Mouse (Mus musculus) midbrain, embryonic 14.5 days (tissue): Measurements from ENCODE around the gene Rbm20. TPM values are rescaled to one million over a fixed set of nuclear protein-coding genes. Genes with fewer than 3 reads are reported as not detected.

Source experiments
- ATAC-seq: fragments of 200-750 bp; cut with Nextera tagmentation; 2 replicates; pipeline ENCODE4 v1.8.0; 2017; ENCODE audit warnings: moderate number of reproducible peaks, moderate library complexity; ENCODE audit not compliant: low FRiP score, low TSS enrichment
- DNase-seq: peaks from one replicate; pipeline ENCODE4 v3.0.0-alpha.2; 2015
- H3K27ac ChIP-seq: fragments of 300-500 bp; sonication (generic); replicated peaks from 2 replicates; pipeline ENCODE4 v1.5.1; 2014; ENCODE audit warnings: mild to moderate bottlenecking, low read depth, low read length, moderate library complexity
- H3K27me3 ChIP-seq: fragments of 300-500 bp; sonication (generic); 2 replicates; pipeline ENCODE4 v1.6.1; 2014; ENCODE audit warnings: low read length, control low read depth, mixed read lengths; ENCODE audit not compliant: control insufficient read depth, insufficient read depth
- H3K36me3 ChIP-seq: fragments of 300-500 bp; sonication (generic); 2 replicates; pipeline ENCODE4 v1.6.1; 2014; ENCODE audit warnings: low read length, control low read depth; ENCODE audit not compliant: control insufficient read depth, insufficient read depth
- H3K4me1 ChIP-seq: fragments of 300-500 bp; sonication (generic); 2 replicates; pipeline ENCODE4 v1.6.1; 2014; ENCODE audit warnings: mild to moderate bottlenecking, antibody characterized with exemption, low read length, control low read depth; ENCODE audit not compliant: control insufficient read depth, insufficient read depth
- H3K4me2 ChIP-seq: fragments of 300-500 bp; sonication (generic); 2 replicates; pipeline ENCODE4 v1.6.1; 2014; ENCODE audit warnings: mild to moderate bottlenecking, low read length, moderate library complexity
- H3K4me3 ChIP-seq: fragments of 300-500 bp; sonication (generic); replicated peaks from 2 replicates; pipeline ENCODE4 v1.5.1; 2014; ENCODE audit warnings: low read depth, low read length
- H3K9ac ChIP-seq: fragments of 300-500 bp; sonication (generic); replicated peaks from 2 replicates; pipeline ENCODE4 v1.6.1; 2014; ENCODE audit warnings: mild to moderate bottlenecking, low read length, moderate library complexity
- H3K9me3 ChIP-seq: fragments of 300-500 bp; sonication (generic); 2 replicates; pipeline ENCODE4 v1.6.1; 2016; ENCODE audit warnings: low read length, control low read depth, mixed read lengths; ENCODE audit not compliant: control insufficient read depth
- WGBS: fragments of 180-500 bp; shearing (Covaris S2); extraction: QIAGEN DNeasy Blood & Tissue Kit; methylation state at CpG from one replicate; pipeline ENCODE4 v1.1.7; 2014; 5-methylcytosine and 5-hydroxymethylcytosine counted together
- polyA plus RNA-seq: library from polyadenylated mRNA; unstranded; fragments of >200 nt; fragmentation: Nextera tagmentation; extraction: Ambion mirVana; gene quantifications from 2 replicates; pipeline ENCODE4 v1.2.1, GENCODE M21; 2014

The Rbm20 gene
- polyA plus RNA-seq, 1 experiment from 2014 or later = 0.61 TPM

DNA sequence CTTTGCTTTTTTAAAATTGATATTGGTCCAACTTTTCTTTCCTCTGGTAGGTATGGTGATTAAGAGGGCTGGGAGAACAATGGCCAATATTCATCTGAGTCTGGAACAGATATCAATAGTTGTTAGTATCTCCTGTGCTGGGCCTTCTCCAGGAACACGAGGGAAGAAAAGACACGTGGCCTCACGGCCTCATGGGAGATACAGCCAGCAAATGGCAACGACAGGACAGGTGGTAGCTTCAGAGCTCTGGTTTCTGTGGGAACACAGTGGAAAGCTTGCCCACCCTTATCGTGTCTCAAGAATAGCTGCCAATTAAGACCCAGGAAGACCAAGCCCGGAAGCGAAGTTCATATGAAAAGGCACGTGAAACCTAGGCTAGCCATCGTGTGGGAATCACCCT is 12.3 kb upstream of the Rbm20 start:
- Histone ChIP-seq H3K9me3 (no peaks in the 10 kb centered on the region), H3K9ac (no peak overlapping the region), H3K4me1 (no peaks in the 10 kb centered on the region; the same call in 1 of the 2 replicates), H3K27ac (no peak overlapping the region), H3K36me3 (no peaks in the 10 kb centered on the region), H3K27me3 (no peaks in the 10 kb centered on the region), H3K4me3 (no peak overlapping the region), H3K4me2 (no peak overlapping the region)
- no peak for DNase-seq
- ATAC-seq = no peak
- WGBS = 90% methylated on average over 9 of the region's 9 CpGs

DNA sequence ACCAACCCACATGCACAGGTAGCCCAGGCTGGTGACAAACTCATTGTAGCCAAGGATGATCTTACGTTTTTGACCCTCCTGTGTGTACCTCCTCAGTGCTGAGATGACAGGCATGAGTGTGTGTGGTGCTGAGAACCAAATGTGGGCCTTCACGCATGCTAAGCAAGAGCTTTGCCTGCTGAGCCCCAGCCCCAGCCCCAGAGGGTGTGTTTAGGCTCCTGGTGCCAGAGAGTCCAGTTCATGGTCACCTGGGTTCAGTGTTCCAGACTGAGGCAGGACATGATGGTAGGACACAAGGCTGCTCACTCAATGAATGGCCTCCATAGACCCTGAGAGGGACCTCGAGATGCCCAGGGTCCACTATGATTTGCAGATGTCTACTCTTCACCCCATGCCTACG is 11.7 kb upstream of the Rbm20 start:
- Histone ChIP-seq H3K27ac (no peak overlapping the region), H3K9ac (no peak overlapping the region), H3K9me3 (no peaks in the 10 kb centered on the region), H3K27me3 (no peaks in the 10 kb centered on the region), H3K4me1 (peaks cover 4% of the 10 kb centered on the region), H3K4me2 (no peak overlapping the region), H3K36me3 (no peaks in the 10 kb centered on the region), H3K4me3 (no peak overlapping the region)
- ATAC-seq (no peak), DNase-seq (no peak)
- 93% methylated on average over 4 of the region's 4 CpGs for WGBS

- DNase-seq (no peak), ATAC-seq (no peak)
- H3K4me1 ChIP-seq = peaks cover 9% of the 10 kb centered on the region
- no peak overlapping the region for H3K4me3 ChIP-seq
- no peaks in the 10 kb centered on the region for H3K9me3 ChIP-seq
- WGBS = 33% methylated on average over 8 of the region's 8 CpGs
- H3K27me3 ChIP-seq = no peaks in the 10 kb centered on the region
- H3K27ac ChIP-seq = no peak overlapping the region
- H3K4me2 ChIP-seq = no peak overlapping the region
- 0 out of 2 replicates have a peak overlapping the region, but pooled peaks have one; percentile 26 for H3K9ac ChIP-seq
- no peaks in the 10 kb centered on the region for H3K36me3 ChIP-seq
These were observed 10.4 kb upstream of the Rbm20 start for GRCm38 (mm10) chr19:53666708-53667107.

GRCm38 (mm10) chr19:53668821-53669220 is 8.3 kb upstream of the Rbm20 start:
- peaks cover 9% of the 10 kb centered on the region for H3K4me1 ChIP-seq
- DNase-seq (no peak), ATAC-seq (no peak)
- H3K4me2 ChIP-seq = no peak overlapping the region
- no peak overlapping the region for H3K4me3 ChIP-seq
- peaks cover 2% of the 10 kb centered on the region for H3K27me3 ChIP-seq
- H3K9ac ChIP-seq = no peak overlapping the region
- no peaks in the 10 kb centered on the region for H3K36me3 ChIP-seq
- WGBS = 91% methylated on average over 7 of the region's 7 CpGs
- H3K9me3 ChIP-seq = no peaks in the 10 kb centered on the region
- H3K27ac ChIP-seq = no peak overlapping the region

- Histone ChIP-seq H3K9ac (no peak overlapping the region), H3K27ac (no peak overlapping the region), H3K4me3 (no peak overlapping the region), H3K4me2 (no peak overlapping the region), H3K4me1 (peaks cover 9% of the 10 kb centered on the region), H3K27me3 (peaks cover 19% of the 10 kb centered on the region), H3K9me3 (no peaks in the 10 kb centered on the region), H3K36me3 (no peaks in the 10 kb centered on the region)
- ATAC-seq = no peak; the same call in 1 of the 2 replicates
- DNase-seq = peak; percentile 37
- WGBS = 17% methylated on average over 12 of the region's 12 CpGs
These were observed 6.4 kb upstream of the Rbm20 start for GRCm38 (mm10) chr19:53670625-53671141.

DNA sequence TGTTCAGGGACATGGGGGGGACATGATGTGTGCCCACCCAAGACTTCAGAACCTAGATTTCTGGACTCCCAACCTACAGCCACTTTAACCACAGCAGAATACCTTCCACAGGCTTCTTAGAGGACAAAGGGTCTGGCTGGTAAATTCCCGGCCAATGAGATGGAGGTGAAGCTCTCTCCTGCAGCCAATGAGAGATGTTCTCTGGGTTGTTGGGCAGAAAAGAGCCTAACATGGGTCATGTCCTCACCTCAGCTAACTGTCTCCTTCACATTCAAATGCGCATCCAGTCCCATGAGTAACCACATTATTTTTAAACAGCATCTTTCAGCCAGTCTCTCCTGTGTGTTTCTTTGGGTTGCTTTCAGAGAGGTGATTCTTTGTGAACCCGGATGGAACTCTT is 5.7 kb upstream of the Rbm20 start:
- no peak for DNase-seq
- no peak for ATAC-seq
- 44% methylated on average over 3 of the region's 3 CpGs for WGBS
- no peaks in the 10 kb centered on the region for H3K9me3 ChIP-seq
- no peak overlapping the region for H3K27ac ChIP-seq
- H3K4me2 ChIP-seq = no peak overlapping the region
- peaks cover 27% of the 10 kb centered on the region for H3K27me3 ChIP-seq
- no peak overlapping the region for H3K4me3 ChIP-seq
- no peaks in the 10 kb centered on the region for H3K36me3 ChIP-seq
- H3K4me1 ChIP-seq = peaks cover 9% of the 10 kb centered on the region
- no peak overlapping the region for H3K9ac ChIP-seq

DNA sequence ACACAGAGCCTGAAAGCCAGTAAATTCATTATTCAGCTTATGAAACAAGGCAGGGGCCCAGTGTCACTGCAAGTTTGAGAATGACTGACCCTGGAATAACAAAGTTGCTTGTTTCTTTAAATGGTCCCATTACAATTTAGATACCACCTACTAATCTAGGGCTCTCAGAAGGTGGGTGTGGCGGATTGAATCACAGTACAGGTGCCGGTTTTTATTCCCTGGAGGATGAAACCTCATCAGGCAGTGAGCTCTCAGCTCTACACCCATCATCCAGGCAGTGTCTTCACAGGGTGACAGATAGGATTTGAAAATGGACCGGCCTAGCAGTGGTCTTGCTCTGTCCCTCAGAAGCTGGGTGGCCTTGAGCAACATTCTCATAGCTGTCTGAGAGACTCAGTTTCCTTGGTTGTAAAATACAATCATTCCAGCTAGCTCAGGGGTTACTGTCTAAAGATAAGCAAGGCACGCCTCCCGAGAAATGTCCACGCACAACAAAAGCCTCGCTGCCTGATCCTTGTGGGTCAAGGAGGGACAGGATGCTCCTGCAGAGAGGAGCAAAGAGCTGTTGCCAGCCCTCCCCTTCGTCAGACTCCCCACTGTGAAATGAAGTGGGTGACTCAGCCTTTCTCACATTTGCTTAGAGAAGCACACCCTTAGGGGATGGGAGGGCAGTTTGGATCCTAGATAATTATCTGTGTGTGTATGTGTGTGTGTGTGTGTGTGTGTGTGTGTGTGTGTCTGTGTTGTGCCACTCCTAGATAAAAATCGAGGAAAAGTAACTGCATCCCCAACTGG is 2.8 kb upstream of the Rbm20 start:
- no peaks in the 10 kb centered on the region for H3K36me3 ChIP-seq
- 39% methylated on average over 9 of the region's 9 CpGs for WGBS
- no peak overlapping the region for H3K27ac ChIP-seq
- no peak for ATAC-seq
- peaks cover 14% of the 10 kb centered on the region for H3K4me1 ChIP-seq
- H3K9ac ChIP-seq = no peak overlapping the region
- H3K4me3 ChIP-seq = no peak overlapping the region
- no peak for DNase-seq
- H3K4me2 ChIP-seq = no peak overlapping the region
- H3K27me3 ChIP-seq = peaks cover 47% of the 10 kb centered on the region
- no peaks in the 10 kb centered on the region for H3K9me3 ChIP-seq

- Histone ChIP-seq H3K4me3 (peak overlapping the region; percentile 60), H3K4me2 (peak overlapping the region; percentile 100), H3K9ac (peak overlapping the region; percentile 62; the same call in 1 of the 2 replicates), H3K36me3 (no peaks in the 10 kb centered on the region), H3K27me3 (peaks cover 47% of the 10 kb centered on the region), H3K9me3 (no peaks in the 10 kb centered on the region), H3K4me1 (peaks cover 5% of the 10 kb centered on the region; the same call in 1 of the 2 replicates), H3K27ac (no peak overlapping the region)
- WGBS = 1% methylated on average over 26 of the region's 26 CpGs
- peak; percentile 52 for DNase-seq
- ATAC-seq = no peak
These were observed 878 bp upstream of the Rbm20 start for GRCm38 (mm10) chr19:53676228-53676627.

DNA sequence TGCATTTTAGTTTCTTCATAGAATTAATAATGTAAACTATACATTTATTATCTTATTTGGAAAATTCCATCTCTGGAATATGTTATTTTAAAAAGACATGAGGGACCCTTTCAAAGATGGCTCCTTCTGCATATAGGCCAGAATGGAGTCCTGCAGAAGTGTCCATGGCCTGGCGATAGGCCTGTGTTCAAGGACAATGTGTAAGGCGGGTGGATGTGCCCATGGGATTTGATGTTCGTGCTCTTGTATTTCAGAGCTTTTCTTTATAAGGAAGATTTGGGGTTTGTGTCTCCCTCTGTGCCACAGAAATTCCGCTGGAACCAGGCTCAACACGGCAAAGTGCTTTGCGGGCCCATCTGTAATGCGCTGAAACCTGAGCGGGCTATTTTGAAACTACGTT is 2.1 kb downstream of the Rbm20 start:
- no peak overlapping the region for H3K4me2 ChIP-seq
- peaks cover 5% of the 10 kb centered on the region; the same call in 1 of the 2 replicates for H3K4me1 ChIP-seq
- no peak overlapping the region for H3K4me3 ChIP-seq
- DNase-seq = no peak
- no peak for ATAC-seq
- no peak overlapping the region for H3K9ac ChIP-seq
- H3K27ac ChIP-seq = no peak overlapping the region
- H3K36me3 ChIP-seq = no peaks in the 10 kb centered on the region
- no peaks in the 10 kb centered on the region for H3K9me3 ChIP-seq
- WGBS = 96% methylated on average over 9 of the region's 9 CpGs
- H3K27me3 ChIP-seq = peaks cover 41% of the 10 kb centered on the region
